Mouse (Mus musculus): ENCODE data around the gene Rinl. TPM values are rescaled to one million over a fixed set of nuclear protein-coding genes. Genes with fewer than 3 reads are reported as not detected.

Rinl gene
- total RNA-seq (2015) (47.6 and 48.3 TPM in 2 replicates), total RNA-seq (2017) (53.9 and 56.3 TPM in 2 replicates)

DNA sequence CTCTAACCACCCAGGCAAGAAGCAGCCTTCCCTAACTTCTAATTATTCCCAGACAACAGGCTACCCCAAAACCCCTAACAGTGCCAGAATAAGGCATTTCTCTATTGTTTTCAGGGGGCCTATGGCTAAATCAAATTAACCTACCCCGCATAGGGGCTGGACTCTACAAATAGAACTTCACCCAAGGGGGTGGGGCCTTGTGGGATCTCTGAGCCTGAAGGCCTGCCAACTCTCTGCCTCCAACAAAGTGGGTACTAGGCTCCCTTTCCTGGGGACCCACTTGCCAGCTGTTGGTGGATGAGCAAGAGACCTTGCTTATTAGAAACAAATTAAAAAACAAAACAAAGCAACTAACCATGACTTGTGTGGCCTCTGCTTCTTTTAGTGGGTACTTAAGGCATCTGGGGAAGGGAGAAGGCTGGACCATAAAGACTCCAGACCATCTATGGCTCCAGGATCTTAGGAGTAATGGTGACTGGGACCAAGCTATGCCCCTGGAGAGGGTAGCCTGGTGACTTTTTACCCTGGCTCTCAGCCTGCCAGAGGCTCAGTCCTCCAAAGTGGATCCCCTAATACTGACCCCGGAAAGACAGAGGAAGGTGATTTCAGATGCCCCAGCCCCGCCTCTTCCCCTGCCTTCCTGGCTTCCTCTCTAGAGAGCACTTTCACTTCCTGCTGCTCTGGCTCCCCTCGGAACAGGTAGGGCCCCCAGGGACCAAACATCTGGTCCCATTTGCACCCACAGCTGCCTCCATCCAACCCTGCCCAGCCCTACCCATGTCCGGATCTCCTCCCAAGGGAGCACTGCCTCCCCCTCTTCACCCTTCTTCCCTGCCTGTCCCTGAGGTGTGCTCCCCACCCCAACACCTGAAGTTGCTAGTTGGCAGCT is at the start of gene Rinl:
Gene Rinl, plus strand, starts transcription at position 663 of the 889 bp plus-strand sequence.
- peak; percentile 58; the same call in 1 of the 2 replicates for ATAC-seq (replicated peaks; ENCODE audit: poor library complexity)

GRCm38 (mm10) chr7:28739829-28740228 is 48.9 kb upstream of the Rinl start:
- no peak for ATAC-seq (replicated peaks; ENCODE audit: poor library complexity)

DNA sequence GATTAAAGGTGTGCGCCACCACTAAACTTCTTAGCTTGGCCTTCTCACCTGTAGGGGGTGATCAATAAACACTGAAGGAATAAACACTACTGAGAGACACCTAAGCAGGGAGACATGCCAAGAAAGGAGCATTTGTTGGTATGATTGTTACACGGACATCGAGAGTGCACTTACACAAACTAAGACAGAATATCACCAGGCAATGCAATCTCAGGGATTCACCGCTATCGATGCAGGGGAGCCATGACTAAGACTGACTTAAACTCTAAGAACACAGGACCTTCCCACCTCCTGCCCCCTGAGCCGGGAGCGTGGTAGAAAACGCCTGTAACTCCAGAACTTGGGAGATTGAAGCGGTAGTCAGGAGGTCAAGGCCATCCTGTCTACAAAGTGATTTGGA is 47.8 kb upstream of the Rinl start:
- ATAC-seq (replicated peaks; ENCODE audit: poor library complexity), result no peak

DNA sequence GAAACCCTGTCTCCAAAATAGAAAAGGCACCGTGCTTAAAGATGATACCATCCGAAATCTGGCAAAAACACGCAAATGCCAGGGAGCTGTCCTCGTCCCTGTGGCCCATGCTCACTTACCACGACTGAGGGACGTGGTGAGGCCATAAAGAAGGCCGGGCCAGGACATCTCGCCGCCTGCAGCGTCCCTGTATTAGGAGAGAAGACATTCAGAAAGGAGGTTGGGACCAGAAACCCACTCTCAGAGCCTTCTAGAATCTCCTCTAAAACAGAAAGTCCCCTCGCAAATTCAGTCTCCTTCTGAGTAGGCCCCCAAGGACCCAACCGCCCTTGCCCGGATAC is 47.4 kb upstream of the Rinl start:
- no peak; the same call in 1 of the 2 replicates for ATAC-seq (replicated peaks; ENCODE audit: poor library complexity)

- ATAC-seq (replicated peaks; ENCODE audit: poor library complexity), result peak; percentile 96
Observed at GRCm38 (mm10) chr7:28741709-28742438, 46.9 kb upstream of the Rinl start, which contains the start of the genes Mrps12 and Sars2. Gene Mrps12 (minus strand): TSS chr7:28741820. Gene Sars2 (plus strand): TSS chr7:28741992.

DNA sequence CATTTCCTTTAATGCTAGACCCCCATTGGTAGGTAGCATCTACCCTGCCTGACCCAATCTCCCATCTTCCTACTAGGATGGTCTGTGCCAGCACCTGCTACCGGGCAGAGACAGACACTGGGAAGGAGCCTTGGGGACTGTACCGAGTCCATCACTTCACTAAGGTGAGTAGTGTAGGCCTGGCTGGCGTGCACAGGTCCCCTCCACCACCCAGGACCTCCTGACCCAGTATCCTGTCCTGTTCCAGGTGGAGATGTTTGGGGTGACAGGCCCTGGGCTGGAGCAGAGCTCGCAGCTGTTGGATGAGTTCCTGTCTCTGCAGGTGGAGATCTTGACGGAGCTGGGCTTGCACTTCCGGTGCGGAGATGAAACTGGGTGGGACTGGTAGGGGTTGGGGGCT is 38.8 kb upstream of the Rinl start:
- no peak for ATAC-seq (replicated peaks; ENCODE audit: poor library complexity)

GRCm38 (mm10) chr7:28756079-28756478 is 32.7 kb upstream of the Rinl start, which contains the start of gene Ccer2:
Gene Ccer2 (plus strand): TSS chr7:28756174.
- 0 out of 2 replicates have a peak, but pooled peaks have one; percentile 24 for ATAC-seq (replicated peaks; ENCODE audit: poor library complexity)

DNA sequence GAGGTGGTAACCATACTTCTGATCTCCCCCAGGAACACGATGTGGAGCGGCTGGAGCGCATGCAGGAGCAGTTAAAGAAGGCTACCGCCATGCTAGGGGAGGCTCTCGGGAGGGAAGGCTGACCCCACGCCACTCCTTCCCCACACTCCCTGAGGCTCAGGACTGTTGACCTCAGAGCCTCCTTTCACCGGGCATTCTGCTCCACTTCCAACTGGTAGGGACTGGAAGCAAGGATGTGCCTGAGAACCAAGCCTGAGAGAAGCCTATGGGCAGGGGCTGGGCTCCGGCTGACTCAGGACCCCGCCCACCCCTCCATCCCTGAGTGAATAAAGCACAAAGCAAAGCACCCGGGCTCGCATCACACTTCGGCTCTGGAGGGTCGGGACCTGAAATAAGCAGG is 30.1 kb upstream of the Rinl start:
- no peak for ATAC-seq (replicated peaks; ENCODE audit: poor library complexity)

DNA sequence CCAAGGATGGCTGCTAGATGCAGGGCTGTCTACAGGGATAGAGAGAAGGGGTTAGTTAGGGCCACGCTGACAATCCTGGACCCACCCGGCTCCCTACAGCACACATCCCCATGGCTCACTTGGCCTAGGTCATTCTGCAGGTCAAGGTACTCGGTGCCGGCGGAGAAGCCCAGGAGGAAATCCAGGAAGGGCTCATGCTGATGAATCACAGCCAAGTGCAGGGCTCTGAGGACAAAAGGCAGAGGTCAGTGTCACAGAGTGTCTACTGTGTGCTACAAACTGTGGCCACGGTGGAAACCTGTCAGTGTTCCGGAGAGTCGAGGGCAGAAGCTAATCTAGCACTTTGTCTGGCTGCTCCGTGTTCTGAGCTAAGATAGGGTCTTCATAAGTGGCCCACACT is 26.9 kb upstream of the Rinl start:
- no peak for ATAC-seq (replicated peaks; ENCODE audit: poor library complexity)

- no peak for ATAC-seq (replicated peaks; ENCODE audit: poor library complexity)
Observed at GRCm38 (mm10) chr7:28765211-28765610, 23.6 kb upstream of the Rinl start.

- ATAC-seq (replicated peaks; ENCODE audit: poor library complexity), result peak; percentile 88
Observed at GRCm38 (mm10) chr7:28766173-28766879, 22.4 kb upstream of the Rinl start, which contains the start of gene Sirt2. Gene Sirt2 (plus strand): TSS chr7:28766735.

DNA sequence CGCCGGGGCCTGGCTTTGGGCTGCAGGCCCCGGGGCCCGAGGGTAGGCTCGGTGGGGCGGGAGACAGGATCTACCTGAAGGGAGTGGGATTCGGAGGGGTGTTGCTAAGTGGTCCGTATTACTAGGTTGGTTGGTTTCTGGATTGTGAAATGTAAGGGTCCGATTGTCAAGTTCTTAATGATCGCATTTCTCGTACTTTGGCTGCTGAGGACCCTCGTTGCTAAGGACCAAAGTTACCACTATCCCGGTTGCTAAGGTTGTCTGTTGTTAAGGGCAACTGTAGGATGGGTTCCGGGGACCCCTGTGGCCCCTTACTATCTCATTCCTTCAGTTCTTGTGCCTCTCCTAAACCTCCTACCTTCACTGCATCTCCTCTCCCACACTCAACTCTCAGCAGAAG is 21.9 kb upstream of the Rinl start:
- ATAC-seq (replicated peaks; ENCODE audit: poor library complexity), result no peak

DNA sequence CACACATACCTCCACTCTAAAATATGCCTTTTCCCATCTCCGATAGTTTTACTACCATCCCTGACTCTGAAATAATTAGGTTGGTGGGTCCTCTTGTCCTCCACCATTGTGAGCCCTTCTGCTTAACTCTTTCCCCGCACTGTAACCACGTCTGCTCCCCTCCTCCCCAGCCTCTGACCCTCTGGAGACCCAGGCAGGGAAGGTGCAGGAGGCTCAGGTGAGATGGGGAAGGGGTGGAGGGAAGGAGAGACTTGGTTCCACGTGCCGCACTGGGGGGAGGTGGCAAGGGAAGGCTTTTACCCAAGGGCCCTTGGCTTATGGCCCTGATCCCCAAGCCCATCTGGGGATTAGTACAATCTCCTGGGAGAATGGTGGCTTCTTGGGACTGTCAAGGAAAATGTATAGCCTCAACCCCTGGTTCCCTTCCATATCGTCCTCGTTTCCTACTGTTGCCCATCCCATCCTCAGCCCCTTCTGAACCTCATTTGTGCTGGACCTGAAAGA is 21.3 kb upstream of the Rinl start, which contains the start of gene Nfkbib:
Gene Nfkbib, minus strand, starts transcription at position 51 of the 504 bp plus-strand sequence.
- no peak for ATAC-seq (replicated peaks; ENCODE audit: poor library complexity)

GRCm38 (mm10) chr7:28769414-28769958 is 19.3 kb upstream of the Rinl start:
- ATAC-seq (replicated peaks; ENCODE audit: poor library complexity), result peak; percentile 19; the same call in 1 of the 2 replicates

DNA sequence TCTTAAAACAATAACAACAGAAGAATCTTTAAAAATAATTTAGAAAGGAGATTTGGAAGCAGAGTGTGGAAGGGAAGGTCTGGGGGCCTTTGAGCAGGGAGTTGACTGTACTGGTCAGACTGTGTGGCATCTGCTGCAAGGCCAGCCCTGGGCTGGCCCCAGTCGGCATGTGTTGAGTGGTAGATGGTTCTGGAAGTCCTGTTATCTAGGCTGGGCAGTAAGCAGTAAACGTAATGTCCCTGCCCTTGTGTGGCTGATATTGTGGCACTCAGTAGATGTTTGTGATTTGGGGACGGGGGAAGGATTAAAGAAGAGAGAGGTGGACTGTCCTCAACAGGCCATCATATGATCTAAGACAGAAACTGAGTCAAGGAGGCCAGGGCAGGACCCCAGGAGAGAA is 18.5 kb upstream of the Rinl start:
- ATAC-seq (replicated peaks; ENCODE audit: poor library complexity), result peak; percentile 13; the same call in 1 of the 2 replicates

DNA sequence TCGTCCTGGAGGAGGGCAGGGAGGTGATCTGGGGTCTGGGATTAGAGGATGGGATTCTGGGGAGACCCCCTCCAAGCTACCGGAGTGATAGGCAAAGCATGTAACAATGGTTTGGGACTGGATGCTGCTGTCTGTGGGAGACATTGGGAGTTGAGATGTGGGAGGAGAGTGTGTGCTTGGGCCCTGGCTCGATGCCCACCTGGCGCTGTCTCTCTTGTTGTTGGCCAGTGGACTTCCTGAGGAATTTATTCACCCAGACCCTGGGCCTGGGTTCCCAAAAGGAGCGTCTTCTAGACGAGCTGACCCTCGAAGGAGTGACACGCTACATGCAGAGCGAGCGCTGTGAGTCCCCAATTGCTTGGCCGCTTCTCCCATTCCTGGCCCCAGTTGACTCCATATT is 16.9 kb upstream of the Rinl start:
- ATAC-seq (replicated peaks; ENCODE audit: poor library complexity), result no peak

GRCm38 (mm10) chr7:28773163-28773562 is 15.6 kb upstream of the Rinl start:
- ATAC-seq (replicated peaks; ENCODE audit: poor library complexity), result no peak

GRCm38 (mm10) chr7:28774164-28774563 is 14.6 kb upstream of the Rinl start:
- no peak for ATAC-seq (replicated peaks; ENCODE audit: poor library complexity)

DNA sequence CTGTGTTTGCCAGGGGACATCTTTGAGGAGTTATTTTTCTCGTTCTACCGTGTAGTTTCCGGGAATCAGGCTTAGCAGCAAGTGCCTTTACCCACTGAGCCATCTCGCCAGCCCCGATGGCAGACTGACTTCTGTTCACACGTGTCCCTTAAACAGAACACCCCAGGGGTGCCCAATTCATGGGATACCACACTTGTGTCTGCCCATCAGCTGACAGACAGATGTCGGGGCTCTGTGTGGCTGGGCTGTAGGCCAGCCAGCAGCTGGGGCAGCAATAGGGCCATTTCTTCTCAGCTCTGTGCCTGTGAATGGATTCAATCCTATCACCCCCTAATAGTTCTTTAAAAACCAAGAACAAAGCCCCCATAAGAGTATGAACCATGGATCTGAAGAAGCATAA is 13.6 kb upstream of the Rinl start:
- no peak for ATAC-seq (replicated peaks; ENCODE audit: poor library complexity)

- ATAC-seq (replicated peaks; ENCODE audit: poor library complexity), result no peak
Observed at GRCm38 (mm10) chr7:28778825-28779224, 9.9 kb upstream of the Rinl start.
